Mouse (Mus musculus) erythroid progenitor cell, adult 5-6 weeks (primary cell): ENCODE data around the gene Pla1a. TPM values are rescaled to one million over a fixed set of nuclear protein-coding genes. Genes with fewer than 3 reads are reported as not detected.
A peak's percentile ranks its signal among the peaks of the same experiment; 100 is the strongest.

Experiments used
- ATAC-seq: replicated peaks from 2 replicates; pipeline ENCODE4 v1.8.0; 2016; ENCODE audit warnings: moderate number of reproducible peaks, mild to moderate bottlenecking, moderate TSS enrichment, inconsistent platforms; ENCODE audit not compliant: poor library complexity, low FRiP score, severe bottlenecking
- total RNA-seq, 2 experiments: library from RNA; stranded (forward) in 1 of 2; stranded (reverse) in 1 of 2; fragments of 150-400 nt in 1 of 2; fragments of 186-747, 209-891 nt in 1 of 2; gene quantifications; 2 replicates each; pipeline versions ENCODE4 v1.2.3 to v1.2.4; 2015 to 2017; ENCODE audit warnings: low replicate concordance in 2 of 2

Gene Pla1a
- total RNA-seq, 2 experiments from 2014 or later = not detected

DNA sequence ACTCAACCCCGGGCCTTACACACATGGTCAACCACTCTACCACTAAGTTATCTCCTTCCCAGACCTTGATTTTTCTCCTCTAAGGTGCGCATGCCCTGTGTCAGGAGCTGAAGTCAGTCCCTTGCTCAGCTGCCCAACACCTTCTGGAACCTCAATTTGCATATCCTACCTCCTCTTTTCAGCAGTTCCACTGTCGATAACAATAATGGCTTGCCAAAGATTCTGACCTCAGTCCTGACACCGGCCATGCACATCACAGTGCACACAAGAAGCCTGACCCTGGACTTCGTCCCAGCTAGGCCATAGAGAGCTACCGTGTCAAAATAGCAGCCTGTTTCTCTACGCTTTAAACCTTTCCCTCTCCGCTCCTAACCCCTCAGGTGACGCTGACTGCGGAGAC, 59.5 kb downstream of the Pla1a start:
- ATAC-seq = no peak

DNA sequence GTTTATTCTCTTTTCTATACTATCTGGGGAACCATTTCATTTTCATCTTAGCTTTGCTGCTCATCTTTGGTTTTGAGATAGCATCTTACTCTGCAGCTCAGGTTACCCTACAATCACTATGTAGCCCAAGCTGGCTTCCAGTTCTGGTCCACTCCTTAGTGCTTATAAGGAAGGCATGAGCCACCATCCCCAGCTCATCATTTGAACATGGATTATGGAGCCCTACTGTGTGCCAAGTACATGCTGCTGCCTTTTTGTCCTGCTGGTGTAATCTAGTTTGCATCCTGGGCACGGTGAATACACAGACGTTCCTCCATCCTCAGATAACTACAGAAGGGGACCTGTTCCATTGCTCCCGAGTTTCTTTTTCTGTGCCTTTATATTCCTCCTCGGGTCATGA, 60.1 kb downstream of the Pla1a start:
- ATAC-seq = no peak

DNA sequence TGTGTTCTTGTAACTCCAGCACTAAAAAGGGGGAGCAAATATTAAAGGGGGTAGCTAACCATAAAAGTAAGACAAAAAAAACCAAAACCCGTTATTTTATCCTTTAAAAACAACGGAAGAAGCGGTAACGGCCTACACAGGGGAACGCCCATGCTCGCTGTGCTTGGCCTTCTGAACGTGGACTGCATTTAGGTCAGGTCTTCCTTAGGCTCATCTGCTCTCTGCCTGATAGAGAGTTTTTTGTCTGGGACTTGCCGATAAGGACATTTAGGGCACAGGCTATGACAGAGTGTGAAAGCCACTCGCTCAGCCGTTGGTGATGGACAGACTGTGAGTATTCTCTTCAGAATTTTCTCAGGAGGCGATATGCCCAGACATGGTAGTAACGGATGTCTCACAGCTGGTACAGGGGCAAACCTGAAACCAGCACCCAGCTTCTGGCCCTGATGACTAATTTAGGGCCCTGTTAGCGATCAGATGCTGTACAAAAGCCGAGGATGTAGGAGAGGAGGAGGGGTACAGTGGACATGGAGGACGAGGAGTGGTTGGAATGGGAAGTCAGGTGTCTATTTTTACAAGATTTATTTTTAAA, 61.1 kb downstream of the Pla1a start:
- ATAC-seq = peak; percentile 86

DNA sequence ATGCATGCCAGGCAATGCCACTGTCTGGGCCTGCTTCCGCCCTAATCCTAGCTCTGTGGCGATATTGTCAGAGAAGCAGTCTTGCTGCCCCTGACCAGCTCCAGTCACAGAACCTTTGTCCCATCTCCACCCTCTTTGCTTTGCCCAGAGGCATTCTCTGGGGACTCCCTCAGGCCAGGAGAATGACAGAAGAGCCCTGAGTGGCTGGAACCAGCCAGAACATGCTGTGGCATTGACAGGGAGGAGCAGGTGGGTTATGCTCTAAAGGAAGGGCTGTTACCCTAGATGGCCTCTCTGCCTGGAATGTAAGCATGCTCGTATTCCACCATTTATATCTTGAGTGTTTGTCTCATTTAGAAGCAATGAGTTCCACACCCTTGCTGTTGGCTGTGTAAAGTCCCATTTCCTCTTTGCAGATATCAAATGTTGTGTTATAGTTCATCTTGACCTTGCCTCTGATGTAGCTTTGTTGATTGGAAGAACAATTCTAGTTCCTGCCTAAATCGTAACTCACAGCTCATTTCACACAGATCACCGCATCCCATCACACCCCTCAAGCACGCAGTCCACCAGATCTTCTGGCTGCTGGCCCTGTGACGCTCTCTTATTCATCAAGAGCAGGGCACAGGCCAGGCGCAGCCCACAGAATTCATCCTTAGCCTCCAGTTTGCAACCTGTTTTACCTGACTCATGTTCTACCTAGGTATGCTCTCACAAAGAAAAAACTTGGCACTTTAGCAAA, 62.1 kb downstream of the Pla1a start:
- ATAC-seq = no peak

DNA sequence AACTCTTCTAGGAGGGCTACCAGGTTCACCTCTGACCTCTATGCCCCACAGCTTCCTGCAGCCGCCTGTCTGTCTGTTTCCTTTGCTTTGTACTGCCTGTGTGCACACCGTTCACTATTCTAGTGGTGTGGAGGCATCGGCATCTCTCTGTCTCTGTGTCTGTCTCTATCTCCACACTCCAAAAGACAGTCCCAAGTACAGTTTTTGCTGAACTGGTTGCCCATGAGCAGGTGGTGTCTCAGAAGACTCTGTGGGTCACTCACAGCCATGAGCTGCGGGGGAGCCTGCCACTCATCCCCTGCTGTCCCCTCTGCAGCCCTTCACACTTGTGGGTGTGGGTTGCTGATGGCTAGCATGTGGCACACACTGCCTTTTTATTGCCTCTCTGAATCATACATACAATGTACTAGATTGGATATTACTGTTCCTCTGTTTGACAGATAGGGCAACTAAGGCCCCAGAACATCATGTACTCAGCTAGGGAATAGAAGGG, 62.9 kb downstream of the Pla1a start:
- ATAC-seq = no peak

DNA sequence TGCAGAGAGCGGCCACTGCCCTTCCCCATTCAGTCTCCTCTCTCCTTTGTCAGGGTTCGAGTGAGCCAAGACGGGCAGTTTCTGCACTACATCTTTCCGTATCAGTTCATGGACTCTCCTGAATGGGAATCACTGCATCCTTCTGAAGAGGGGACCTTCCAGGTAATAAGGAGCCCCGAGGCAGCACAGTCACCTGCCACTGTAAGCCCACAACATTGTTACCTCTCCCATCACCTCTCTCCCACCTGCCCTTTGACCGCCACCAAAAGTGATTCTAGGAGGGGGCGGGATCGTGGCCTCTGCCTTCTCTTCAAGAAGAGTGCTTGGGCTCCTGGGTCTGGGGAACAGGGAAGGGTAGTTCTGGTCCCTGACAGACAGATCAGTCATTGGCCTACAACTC, 63.5 kb downstream of the Pla1a start:
- no peak for ATAC-seq

DNA sequence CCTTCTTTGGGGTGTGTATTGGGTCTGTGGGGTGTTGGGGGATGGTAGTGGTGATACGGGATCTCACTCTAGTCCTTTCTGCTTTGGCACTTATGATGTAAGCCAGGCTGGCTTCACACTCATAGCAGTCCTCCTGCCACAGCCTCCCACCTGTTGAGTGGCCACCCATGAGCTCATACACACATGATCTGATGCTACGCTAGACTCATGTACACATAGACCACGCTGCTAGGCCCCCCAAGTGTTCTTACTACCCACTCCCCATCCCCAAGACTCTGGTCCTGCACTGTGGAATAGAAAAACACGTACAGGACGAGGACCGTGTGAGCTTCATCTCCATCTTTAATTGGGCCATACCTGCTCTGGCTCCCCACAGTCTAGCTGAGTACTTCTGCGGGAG, 63.9 kb downstream of the Pla1a start:
- no peak for ATAC-seq

DNA sequence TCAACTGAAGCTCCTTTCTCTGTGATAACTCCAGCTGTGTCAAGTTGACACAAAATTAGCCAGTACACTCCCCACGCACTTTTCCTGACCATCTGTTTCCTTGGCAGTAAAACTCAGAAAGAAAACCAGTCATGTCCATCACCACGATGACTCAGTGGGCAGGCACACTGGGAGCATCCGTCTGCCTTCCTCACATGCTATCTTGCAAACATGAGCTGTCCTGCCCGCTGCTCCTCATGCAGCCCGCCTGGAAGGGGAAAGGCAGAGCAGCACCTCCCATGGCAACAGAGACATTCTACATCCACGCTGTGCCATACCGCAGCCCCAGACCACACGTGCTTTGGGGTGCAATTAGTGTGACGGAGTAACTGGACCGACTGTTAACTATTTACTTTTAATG, 64.6 kb downstream of the Pla1a start:
- no peak for ATAC-seq

DNA sequence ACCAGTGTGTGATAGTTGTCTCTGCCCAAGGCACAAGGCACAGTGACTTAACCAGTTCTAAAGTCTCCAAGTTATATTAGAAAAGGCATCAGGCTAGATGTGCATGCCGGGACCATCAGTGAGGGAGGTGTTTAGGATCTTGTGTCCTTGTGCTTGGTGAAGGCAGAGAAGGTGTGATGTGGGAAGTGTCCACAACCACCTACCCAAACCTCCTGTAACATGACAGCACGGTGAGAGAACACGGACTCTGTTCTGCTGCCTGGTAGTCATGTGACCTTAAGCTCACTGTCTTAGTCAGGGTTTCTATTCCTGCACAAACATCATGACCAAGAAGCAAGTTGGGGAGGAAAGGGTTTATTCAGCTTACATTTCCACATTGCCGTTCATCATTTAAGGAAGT, 66.7 kb downstream of the Pla1a start:
- no peak for ATAC-seq

DNA sequence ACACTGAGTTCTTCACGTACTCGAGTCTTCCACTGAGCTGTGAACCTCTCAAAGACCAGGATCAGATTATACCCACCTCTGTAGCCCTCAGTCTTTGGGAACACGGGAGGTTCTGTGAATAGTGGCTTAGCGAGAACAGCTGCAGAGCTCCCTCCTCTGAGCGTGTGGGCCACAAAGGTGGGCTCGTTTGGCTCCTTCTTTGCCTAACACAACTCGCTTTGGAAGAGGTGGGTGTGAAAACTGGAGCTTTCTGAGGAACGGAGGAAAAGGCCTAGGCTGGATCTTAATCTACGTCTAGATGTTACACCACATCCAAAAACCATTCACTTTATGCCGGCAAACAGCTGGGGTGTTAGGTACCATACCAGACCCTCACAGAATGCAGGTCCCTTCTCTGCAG, 67.6 kb downstream of the Pla1a start:
- no peak for ATAC-seq

DNA sequence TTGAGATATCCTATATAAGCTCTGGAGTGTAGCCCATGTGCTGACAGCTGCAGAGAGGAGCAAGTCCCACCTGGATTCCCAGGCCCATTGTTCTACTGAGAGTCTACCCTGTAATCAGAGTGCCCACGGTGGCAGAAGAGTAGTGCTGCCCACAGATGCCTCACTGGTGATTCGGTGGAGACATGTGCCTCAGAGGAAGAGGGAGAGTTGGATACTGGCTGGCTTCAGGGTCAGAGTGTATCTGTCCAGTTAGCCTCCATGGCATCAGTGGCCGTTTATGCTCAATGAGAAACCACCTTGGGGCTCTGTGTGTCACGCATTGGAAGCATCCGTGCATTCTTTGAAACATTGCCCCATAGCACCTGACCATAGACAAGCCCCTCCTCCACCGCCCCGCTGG, 69.3 kb downstream of the Pla1a start:
- ATAC-seq = no peak

DNA sequence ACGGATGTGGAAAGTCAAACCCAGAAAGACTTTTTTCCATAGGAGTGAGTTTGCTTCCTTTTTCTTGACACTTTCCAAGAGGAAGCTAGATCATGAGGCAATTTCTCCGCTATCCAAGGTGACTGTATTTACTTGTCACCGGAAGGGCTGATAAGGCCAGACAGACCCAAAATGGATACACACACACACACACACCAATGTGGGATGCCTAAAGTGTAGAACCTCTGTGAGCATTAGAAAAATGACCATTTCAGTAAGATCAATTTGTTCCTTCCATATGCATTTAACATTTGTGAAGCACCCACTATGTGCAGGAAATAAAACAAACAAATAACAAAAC, 69.7 kb downstream of the Pla1a start:
- no peak for ATAC-seq

DNA sequence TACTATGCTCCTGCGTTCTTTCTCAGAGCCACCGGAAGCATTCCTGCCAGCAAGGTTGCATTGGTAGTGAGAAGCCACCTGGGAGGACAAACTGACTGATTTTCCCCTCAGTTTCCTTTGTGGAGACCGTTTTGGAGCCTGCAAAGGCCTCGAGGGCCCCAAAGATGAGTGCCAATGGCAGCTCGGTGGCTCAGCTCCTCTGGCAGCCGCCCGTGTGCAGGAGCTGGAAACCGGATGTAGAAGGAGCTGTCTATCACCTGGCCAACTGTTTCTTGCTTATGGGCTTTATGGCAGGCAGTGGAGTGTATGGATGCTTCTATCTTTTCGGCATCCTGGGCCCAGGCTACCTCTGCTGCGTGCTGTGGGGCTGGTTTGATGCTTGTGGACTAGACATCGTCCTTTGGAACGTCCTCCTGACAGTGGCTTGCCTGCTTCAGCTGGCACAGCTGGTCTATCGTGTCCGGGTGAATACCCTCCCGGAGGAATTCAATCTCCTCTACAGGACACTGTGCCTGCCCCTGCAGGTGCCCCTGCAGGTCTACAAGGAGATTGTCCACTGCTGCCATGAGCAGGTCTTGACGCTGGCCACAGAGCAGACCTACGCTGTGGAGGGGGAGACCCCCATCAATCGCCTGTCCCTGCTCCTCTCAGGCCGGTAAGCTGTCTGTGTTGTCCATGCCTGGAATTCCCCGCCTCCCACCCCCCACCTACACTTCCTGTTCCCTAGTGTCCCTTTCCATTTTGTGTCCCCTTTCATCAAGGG, 70.3 kb downstream of the Pla1a start:
- no peak for ATAC-seq

DNA sequence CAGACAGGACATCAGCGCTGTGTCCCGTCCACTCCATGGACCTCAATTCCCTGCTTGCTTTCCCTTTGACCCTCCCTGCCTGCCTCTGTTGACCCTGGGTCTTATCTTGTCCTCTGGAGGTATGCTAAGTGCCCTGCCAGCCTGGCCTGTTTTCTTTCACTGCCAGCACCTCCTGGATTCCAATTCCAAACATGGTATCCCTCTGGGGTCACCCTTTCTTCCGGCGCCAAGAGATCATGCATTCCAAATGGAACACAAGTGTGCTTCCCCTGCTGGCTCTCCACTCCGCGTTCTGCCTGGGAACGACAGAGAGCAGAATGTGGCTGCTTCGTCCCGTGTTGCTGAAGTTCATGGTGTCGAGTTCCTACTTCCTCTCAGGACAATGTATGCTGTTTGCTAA, 71.0 kb downstream of the Pla1a start, which contains the start of gene Popdc2:
Gene Popdc2 (plus strand): TSS at position 277 of the 400 bp plus-strand sequence.
- ATAC-seq = no peak

DNA sequence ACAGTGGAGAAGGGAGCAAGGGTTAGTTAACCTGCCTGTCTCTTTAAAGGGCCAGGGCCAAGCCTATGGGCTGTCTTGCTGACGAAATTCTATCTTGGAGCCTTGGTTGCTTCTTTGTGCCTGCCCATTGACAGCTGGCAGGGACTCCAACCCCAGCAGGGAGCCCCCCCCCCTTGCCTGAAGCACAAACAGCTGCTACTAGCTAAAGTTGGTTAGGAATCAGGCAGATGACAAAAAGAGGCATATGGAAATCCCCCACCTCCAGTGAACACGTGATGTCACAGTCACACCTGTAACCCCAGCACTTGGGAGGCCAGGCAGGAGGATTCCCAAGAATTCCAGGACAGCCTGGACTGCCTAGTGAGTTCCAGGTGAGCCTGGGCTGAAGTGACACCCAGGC, 72.6 kb downstream of the Pla1a start:
- ATAC-seq = no peak

DNA sequence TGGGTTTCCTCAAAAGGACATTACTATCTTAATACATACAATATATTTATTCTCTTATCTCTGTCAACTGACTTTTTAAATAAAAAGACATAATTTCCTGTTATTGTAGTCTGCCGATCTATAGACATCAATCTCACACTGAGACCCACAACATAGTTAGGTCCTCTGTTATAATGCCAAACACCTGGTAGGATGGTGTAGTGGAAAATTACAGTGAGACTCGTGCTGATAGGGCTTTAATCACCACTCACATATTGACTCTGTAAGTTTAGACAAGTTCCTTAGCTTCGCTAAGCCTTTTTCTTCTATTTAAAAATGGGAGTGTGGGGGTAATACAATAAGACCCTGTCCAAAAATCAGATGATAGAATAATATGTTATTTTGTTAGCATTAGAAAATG, 73.1 kb downstream of the Pla1a start:
- ATAC-seq = no peak

DNA sequence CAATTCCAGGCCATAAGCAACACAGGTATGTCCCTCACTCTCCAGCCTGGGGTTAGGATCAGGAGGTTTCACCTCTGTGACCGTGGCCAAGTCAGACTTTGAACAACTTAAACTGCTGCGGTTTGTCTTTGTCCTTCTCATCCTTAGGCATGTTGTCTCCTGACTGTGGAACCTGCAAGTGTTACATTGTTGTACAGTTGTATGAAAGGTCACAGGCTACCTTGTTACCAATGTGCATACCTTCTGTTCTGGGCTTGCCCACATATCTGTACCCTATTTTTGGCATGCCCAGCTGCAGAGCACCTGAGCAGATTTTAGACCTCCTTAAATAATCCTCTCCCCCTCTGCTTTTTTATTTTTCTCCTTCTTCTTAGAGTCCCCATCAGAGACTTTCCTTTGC, 73.7 kb downstream of the Pla1a start:
- ATAC-seq = no peak

DNA sequence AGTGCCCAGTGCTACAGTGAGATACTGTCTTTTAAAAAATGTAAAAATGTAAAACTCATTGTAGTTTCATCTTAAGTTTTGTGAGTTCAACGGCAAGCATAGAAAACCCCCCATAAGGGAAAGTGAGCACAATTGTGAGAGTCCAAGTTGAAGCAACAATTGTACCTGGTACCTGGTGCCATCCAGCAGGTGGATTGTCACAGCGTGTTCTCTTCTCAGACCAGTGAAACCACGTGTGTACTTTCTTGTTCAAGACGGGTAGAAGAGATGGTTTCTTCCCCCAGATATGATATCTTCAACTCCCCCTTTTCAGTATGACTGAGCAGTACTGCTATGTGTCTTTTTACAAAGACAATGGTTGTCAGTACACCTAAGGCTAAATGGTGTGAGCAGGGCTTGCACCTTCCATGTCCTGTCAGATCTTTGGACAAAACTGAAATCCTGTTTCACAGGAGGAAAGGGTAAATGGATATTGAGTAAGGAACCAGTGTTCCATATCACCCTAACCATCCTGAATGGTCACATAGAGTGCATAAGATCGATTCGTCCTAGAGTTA, 74.6 kb downstream of the Pla1a start:
- ATAC-seq = no peak

DNA sequence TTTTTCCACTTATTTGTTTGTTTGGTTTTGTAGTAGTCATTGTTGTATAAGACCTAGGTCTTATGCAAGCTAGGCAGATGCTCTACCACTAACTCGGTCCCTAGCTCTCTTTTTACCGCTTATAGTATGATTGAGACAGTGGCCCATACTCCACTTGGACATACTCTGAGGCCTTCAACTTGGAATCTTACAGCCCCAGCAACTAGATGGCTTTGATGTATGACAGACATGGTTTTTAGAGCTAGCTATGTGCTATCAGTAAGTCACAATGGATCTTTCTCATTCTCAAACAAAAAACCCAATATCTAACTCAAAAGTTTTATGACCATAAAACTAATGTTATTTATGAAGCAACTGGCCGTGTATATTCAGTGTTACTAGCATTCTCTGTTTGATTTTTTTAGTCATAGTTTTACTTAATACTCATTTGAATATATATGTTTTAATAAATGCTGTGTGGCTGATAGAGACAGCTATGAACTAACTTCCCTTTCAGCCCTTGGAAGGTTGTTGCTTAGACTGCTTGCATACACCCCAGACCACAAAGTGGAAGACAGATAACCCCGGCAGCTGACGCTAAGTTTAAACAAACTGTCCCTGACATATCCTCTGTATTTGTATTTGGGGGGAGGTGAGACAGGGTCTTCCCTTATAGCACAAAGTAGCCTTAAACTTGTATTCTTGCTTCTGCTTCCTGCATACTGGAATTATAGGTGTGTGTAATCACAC, 78.6 kb downstream of the Pla1a start:
- ATAC-seq = no peak

DNA sequence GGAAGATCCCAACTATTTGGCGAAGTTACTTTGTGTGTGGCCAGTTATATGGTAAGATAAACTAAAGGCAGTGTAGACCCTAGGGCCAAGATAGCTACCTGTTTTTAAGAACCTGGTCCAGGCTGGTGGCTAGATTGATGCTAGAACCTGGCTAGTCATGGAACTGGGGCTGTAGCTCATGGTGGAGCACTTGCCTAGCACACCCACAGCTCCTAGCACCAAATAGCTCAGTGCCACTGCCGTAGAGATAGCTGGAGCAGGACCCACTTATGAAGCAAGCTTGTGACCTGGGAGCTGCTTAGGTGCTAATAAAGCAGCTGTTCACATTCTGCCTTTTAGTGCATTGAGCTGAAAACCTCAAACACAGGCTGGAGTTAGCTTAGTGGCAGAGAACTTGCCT, 79.3 kb downstream of the Pla1a start:
- no peak for ATAC-seq
